Mouse (Mus musculus): ENCODE data around the gene Ssxb2. TPM values are rescaled to one million over a fixed set of nuclear protein-coding genes. Genes with fewer than 3 reads are reported as not detected.

The Ssxb2 gene
- polyA plus RNA-seq (2014; fragmentation: Illumina TruSeq; extraction: RNeasy Lipid Tissue Mini Kit (QIAGEN cat#74804); ENCODE audit: low read depth, low replicate concordance) = not detected

DNA sequence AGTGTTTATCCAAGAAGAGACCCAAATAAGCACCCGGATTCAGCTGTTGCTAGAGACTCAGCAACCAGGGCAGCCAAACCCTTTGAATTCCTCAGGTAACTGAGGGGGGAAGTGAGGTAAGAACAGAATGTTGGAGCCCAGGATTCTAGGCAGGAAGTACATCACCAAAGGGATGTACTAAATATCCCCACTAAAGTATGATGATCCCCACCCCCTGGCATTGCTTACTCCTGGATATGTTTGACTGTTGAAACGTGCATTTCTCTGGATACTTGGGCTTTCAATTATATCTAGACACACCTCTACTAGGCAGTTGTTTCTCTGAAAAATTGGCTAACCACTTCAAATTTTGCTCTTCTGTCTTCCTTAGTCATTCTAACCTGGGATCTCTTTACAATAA is at the start of gene Ssxb2:
TSS of gene Ssxb2 (minus strand) at position 101 of the 400 bp plus-strand sequence.

DNA sequence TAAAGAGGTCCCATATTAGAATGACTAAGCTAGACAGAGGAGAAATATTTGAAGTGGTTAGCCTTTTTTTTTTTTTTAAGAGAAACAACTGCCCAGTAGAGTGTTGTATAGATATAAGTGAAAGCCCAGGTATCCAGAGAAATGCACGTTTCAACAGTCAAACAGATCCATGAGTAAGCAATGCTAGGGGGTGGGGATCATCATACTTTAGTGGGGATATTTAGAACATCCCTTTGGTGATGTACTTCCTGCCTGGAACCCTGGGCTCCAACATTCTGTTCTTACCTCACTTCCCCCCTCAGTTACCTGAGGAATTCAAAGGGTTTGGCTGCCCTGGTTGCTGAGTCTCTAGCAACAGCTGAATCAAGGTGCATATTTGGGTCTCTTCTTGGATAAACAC is 48.5 kb downstream of the Ssxb2 start, which contains the start of gene Ssxb1:
TSS of gene Ssxb1 (plus strand) at position 301 of the 400 bp plus-strand sequence.

Other genes with a start within 250 kb of the Ssxb2 start
- 12.4 TPM for gene Ftsj1, start 209.3 kb downstream of the Ssxb2 start, polyA plus RNA-seq (2014; fragmentation: Illumina TruSeq; extraction: RNeasy Lipid Tissue Mini Kit (QIAGEN cat#74804); ENCODE audit: low read depth, low replicate concordance)
- not detected for gene Slc38a5, start 190.6 kb downstream of the Ssxb2 start, polyA plus RNA-seq (2014; fragmentation: Illumina TruSeq; extraction: RNeasy Lipid Tissue Mini Kit (QIAGEN cat#74804); ENCODE audit: low read depth, low replicate concordance)
- gene Ssxb10, start 134.3 kb downstream of the Ssxb2 start, polyA plus RNA-seq (2014; fragmentation: Illumina TruSeq; extraction: RNeasy Lipid Tissue Mini Kit (QIAGEN cat#74804); ENCODE audit: low read depth, low replicate concordance) = not detected
- not detected for gene Ssxb9, start 94.7 kb downstream of the Ssxb2 start, polyA plus RNA-seq (2014; fragmentation: Illumina TruSeq; extraction: RNeasy Lipid Tissue Mini Kit (QIAGEN cat#74804); ENCODE audit: low read depth, low replicate concordance)
- gene Ssxb1, start 48.4 kb downstream of the Ssxb2 start, polyA plus RNA-seq (2014; fragmentation: Illumina TruSeq; extraction: RNeasy Lipid Tissue Mini Kit (QIAGEN cat#74804); ENCODE audit: low read depth, low replicate concordance) = not detected
- not detected for gene Gm14459, start 63.2 kb upstream of the Ssxb2 start, polyA plus RNA-seq (2014; fragmentation: Illumina TruSeq; extraction: RNeasy Lipid Tissue Mini Kit (QIAGEN cat#74804); ENCODE audit: low read depth, low replicate concordance)
- gene Ssxb6, start 86.5 kb upstream of the Ssxb2 start, polyA plus RNA-seq (2014; fragmentation: Illumina TruSeq; extraction: RNeasy Lipid Tissue Mini Kit (QIAGEN cat#74804); ENCODE audit: low read depth, low replicate concordance) = not detected
- gene Ssxb3, start 130.1 kb upstream of the Ssxb2 start, polyA plus RNA-seq (2014; fragmentation: Illumina TruSeq; extraction: RNeasy Lipid Tissue Mini Kit (QIAGEN cat#74804); ENCODE audit: low read depth, low replicate concordance) = not detected
- not detected for gene Ssxb8, start 229.1 kb upstream of the Ssxb2 start, polyA plus RNA-seq (2014; fragmentation: Illumina TruSeq; extraction: RNeasy Lipid Tissue Mini Kit (QIAGEN cat#74804); ENCODE audit: low read depth, low replicate concordance)

All from liver, adult 10 weeks (tissue).